Mouse (Mus musculus): ENCODE results near the gene Vasn.

- TF ChIP-seq HCFC1 (IDR thresholded peaks at IDR 0.05; ENCODE audit: borderline replicate concordance, insufficient read depth, low read length) (no peak), MAFK (IDR thresholded peaks at IDR 0.05; ENCODE audit: insufficient read depth, low read depth, low read length) (no peak), ZC3H11A (IDR thresholded peaks at IDR 0.05; ENCODE audit: borderline replicate concordance, low read depth, low read length) (no peak), ZNF384 (IDR thresholded peaks at IDR 0.05; ENCODE audit: low read depth, low read length) (no peak), CHD2 (IDR thresholded peaks at IDR 0.05; ENCODE audit: low read depth, low read length) (no peak)
Measured at GRCm38 (mm10) chr16:4592909-4593875, 46.5 kb upstream of the Vasn start.

Measured in ES-E14 (cell line).